Mouse (Mus musculus) liver, embryonic 16.5 days (tissue): ENCODE results near the gene Optn. TPM values are rescaled to one million over a fixed set of nuclear protein-coding genes. Genes with fewer than 3 reads are reported as not detected.
"Not testable (repeated sequence)": the region's sequence is repeated elsewhere in the genome, so short reads cannot be mapped to it uniquely, and the experiment has no call there.

ENCODE experiments used
- ATAC-seq: fragments of 200-750 bp; cut with Nextera tagmentation; 2 replicates; pipeline ENCODE4 v1.8.0; 2017; ENCODE audit warnings: low read depth, mild to moderate bottlenecking, moderate number of reproducible peaks, moderate library complexity
- H3K27ac ChIP-seq: fragments of 300-500 bp; sonication (generic); 2 replicates; pipeline ENCODE4 v1.5.1; 2014; ENCODE audit warnings: mild to moderate bottlenecking, low read length
- H3K27me3 ChIP-seq: fragments of 300-500 bp; sonication (generic); 2 replicates; pipeline ENCODE4 v1.6.1; 2014; ENCODE audit warnings: low read depth, low read length, mixed read lengths; ENCODE audit not compliant: control insufficient read depth, insufficient read depth
- H3K36me3 ChIP-seq: fragments of 300-500 bp; sonication (generic); 2 replicates; pipeline ENCODE4 v1.6.1; 2014; ENCODE audit warnings: mild to moderate bottlenecking; ENCODE audit not compliant: control insufficient read depth, insufficient read depth
- H3K4me1 ChIP-seq: fragments of 300-500 bp; sonication (generic); 2 replicates; pipeline ENCODE4 v1.6.1; 2014; ENCODE audit warnings: low read depth, low read length, mixed read lengths; ENCODE audit not compliant: control insufficient read depth
- H3K4me2 ChIP-seq: fragments of 300-500 bp; sonication (generic); 2 replicates; pipeline ENCODE4 v1.6.1; 2014; ENCODE audit warnings: low read depth, low read length, mixed read lengths
- H3K4me3 ChIP-seq: fragments of 300-500 bp; sonication (generic); 2 replicates; pipeline ENCODE4 v1.5.1; 2014; ENCODE audit warnings: low read depth, mild to moderate bottlenecking, low read length
- H3K9ac ChIP-seq: fragments of 300-500 bp; sonication (generic); 2 replicates; pipeline ENCODE4 v1.6.1; 2014; ENCODE audit warnings: low read depth, low read length
- H3K9me3 ChIP-seq: fragments of 300-500 bp; sonication (generic); replicated peaks from 2 replicates; pipeline ENCODE4 v1.6.1; 2016; ENCODE audit warnings: low read length; ENCODE audit not compliant: control insufficient read depth
- WGBS: fragments of 180-500 bp; shearing (Covaris S2); extraction: QIAGEN DNeasy Blood & Tissue Kit; methylation state at CpG from one replicate; pipeline ENCODE4 v1.1.7; 2014; ENCODE audit not compliant: insufficient replicate concordance; 5-methylcytosine and 5-hydroxymethylcytosine counted together
- polyA plus RNA-seq: library from polyadenylated mRNA; unstranded; fragments of >200 nt; fragmentation: Nextera tagmentation; extraction: Ambion mirVana; gene quantifications from 2 replicates; pipeline ENCODE4 v1.2.1, GENCODE M21; 2015

The Optn gene
- polyA plus RNA-seq, 1 experiment from 2014 or later: 22.3 TPM

DNA sequence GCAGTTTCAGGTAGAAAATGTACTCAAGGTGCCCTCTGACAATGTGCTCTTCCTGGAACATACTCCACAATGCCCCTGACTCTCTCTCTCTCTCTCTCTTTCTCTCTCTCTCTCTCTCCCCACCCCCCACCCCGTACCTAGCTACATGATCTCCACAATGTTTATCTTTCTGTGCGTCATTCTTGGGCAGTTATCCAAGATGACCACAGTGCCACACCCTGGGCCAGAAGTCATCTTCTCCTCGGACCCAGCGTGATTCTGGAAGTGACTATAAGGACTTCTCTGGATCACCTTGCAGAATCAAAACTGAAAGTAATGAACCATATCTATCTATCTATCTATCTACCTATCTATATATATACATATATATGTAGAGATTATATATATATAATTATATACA lies 4.1 kb upstream of the Optn start:
- 34% methylated on average over 4 of the region's 4 CpGs for WGBS
- Histone ChIP-seq H3K4me1 (peaks cover 8% of the 10 kb centered on the region), H3K27ac (no peak overlapping the region), H3K36me3 (no peaks in the 10 kb centered on the region), H3K9ac (no peak overlapping the region), H3K4me3 (no peak overlapping the region), H3K27me3 (no peaks in the 10 kb centered on the region), H3K9me3 (no peaks in the 10 kb centered on the region), H3K4me2 (no peak overlapping the region)
- no peak for ATAC-seq

DNA sequence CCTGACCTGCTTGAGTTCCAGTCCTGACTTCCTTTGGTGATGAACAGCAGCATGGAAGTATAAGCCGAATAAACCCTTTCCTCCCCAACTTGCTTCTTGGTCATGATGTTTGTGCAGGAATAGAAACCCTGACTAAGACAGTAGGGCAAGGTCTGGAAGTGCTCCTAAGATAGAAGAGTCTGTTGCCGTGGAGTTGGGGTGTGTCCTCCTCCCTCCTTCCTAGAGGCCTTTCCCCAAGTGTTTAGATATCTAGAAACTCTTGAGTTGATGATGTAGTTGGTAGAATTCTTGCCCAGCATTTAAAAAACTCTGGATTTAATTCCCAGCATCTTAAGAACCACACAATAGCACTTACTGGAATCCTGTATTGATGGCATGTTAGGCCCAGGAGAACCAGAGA lies 3.4 kb upstream of the Optn start:
- ATAC-seq, H3K9ac ChIP-seq, H3K4me2 ChIP-seq, H3K9me3 ChIP-seq, H3K27me3 ChIP-seq, H3K36me3 ChIP-seq, H3K4me1 ChIP-seq, H3K27ac ChIP-seq, H3K4me3 ChIP-seq: not testable (repeated sequence)
- 23% methylated on average over 1 of the region's 2 CpGs for WGBS

DNA sequence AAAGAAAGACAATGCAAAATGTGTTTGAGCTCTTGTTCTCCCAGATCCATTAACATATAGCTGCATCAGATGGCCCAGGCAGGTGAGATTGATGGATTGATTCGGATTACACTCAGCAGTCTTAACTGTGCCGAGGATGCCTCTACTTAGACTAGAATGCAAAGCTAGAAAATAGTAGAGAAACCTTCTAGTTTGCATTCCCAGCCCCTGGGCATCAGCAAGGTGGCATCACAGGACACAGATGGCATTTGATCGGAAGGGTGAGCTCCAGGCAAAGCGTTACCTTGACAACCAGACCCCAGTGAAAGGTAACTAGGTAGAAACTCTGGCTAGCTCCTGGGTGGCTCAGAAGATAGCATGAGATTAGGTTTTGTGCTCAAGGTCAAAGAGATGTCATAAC lies 396 bp upstream of the Optn start:
- no peaks in the 10 kb centered on the region for H3K36me3 ChIP-seq
- peak overlapping the region; percentile 92 for H3K4me3 ChIP-seq
- peak overlapping the region; percentile 86 for H3K4me2 ChIP-seq
- H3K9me3 ChIP-seq: no peaks in the 10 kb centered on the region
- 31% methylated on average over 4 of the region's 4 CpGs for WGBS
- H3K27me3 ChIP-seq: no peaks in the 10 kb centered on the region
- H3K9ac ChIP-seq: no peak overlapping the region; the same call in 1 of the 2 replicates
- no peak overlapping the region; the same call in 1 of the 2 replicates for H3K27ac ChIP-seq
- peaks cover 18% of the 10 kb centered on the region for H3K4me1 ChIP-seq
- ATAC-seq: peak; percentile 2; the same call in 1 of the 2 replicates

DNA sequence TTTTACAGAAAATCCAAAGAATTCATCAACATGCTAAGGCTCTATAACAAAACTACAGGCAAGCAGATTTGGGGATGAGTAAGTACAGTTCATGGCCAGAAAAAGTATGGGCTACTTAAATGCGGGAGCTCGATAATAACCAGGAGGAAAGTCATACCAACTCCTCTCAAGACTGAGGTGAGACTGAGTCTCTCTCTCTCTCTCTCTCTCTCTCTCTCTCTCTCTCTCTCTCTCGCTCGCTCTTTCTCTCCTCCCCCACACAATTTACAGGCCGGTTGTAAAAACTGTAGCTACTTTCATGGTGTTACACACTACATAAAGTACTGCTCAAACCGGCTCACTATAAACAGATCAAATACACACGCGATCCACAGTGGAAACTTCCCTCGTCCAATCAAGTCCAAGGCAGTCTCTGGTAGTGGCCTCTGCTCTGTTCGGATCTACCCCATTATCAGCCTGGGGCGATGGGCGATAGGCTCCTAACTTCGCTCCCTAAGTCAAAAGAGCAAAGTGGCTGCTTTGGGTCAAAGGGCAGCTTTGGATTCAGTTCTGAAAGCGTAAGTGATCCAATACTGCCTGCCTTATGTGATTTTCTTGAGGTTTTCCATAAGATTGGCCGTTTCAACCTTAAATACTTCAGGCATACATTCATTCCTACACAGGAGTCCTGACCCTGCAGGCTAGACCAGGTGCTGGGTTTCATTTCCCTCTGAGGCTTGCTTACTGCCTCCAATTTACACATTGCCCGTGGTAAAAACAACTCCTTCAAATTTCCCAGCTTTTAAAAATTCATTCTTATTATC lies 1.2 kb downstream of the Optn start:
- peak overlapping the region; percentile 85 for H3K27ac ChIP-seq
- H3K4me1 ChIP-seq: peaks cover 18% of the 10 kb centered on the region
- peak overlapping the region; percentile 92 for H3K9ac ChIP-seq
- ATAC-seq: peak; percentile 62
- H3K4me3 ChIP-seq: peak overlapping the region; percentile 92
- peak overlapping the region; percentile 86 for H3K4me2 ChIP-seq
- no peaks in the 10 kb centered on the region for H3K36me3 ChIP-seq
- no peaks in the 10 kb centered on the region for H3K27me3 ChIP-seq
- H3K9me3 ChIP-seq: no peaks in the 10 kb centered on the region
- WGBS: 24% methylated on average over 16 of the region's 16 CpGs

DNA sequence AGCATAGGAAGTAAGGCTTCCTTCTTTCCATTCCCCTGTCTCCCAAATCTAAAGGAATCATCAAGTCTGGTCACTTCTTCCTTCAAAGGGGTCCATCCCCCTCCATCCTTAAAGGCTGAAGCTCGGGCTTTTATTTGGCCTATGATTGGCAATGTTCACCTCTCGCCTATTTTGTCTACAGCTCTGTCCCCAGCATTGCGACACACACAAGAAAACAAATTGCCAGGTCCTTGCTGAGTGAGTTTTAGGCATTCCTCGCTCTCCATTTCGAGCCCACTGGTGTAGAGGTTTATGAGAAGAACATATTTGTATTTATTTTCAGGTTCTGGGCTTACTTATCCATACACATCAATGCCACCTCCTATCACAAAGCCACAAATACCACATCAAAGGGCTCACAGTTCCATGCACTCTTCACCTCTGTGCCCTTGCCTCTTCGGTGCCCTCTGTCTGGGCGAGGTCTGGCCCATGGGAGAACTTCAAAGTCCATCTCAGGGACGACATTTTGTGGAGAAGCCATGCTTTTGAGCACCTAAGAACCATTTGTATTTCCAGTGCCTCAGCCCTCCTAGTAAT lies 2.6 kb downstream of the Optn start:
- H3K4me2 ChIP-seq: peak overlapping the region; percentile 21
- H3K36me3 ChIP-seq: no peaks in the 10 kb centered on the region
- ATAC-seq: no peak
- peaks cover 16% of the 10 kb centered on the region for H3K4me1 ChIP-seq
- H3K27ac ChIP-seq: 0 out of 2 replicates have a peak overlapping the region, but pooled peaks have one; percentile 16
- 54% methylated on average over 8 of the region's 8 CpGs for WGBS
- H3K9ac ChIP-seq: no peak overlapping the region
- no peaks in the 10 kb centered on the region for H3K9me3 ChIP-seq
- H3K4me3 ChIP-seq: no peak overlapping the region
- no peaks in the 10 kb centered on the region for H3K27me3 ChIP-seq

DNA sequence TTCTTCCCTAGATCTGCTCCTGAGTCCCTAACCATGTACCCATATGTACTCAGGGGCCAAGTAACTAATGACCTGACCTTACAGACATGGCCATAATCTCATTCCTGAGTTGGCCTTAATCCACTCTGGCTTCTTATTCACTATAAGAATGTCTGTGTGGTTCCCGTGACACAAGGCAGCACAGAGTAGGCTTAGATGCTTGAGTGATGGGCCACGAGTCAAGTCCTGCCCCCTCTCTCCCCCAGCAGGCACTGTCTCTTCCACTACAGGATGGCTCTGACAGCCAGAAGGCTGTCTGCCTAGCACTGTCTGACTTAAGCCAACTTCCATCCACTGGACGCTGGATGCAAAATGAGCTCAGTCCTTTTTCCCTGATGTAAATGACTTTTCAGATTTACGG lies 3.9 kb downstream of the Optn start:
- no peaks in the 10 kb centered on the region for H3K9me3 ChIP-seq
- H3K36me3 ChIP-seq: no peaks in the 10 kb centered on the region
- peaks cover 16% of the 10 kb centered on the region for H3K4me1 ChIP-seq
- no peak overlapping the region for H3K4me2 ChIP-seq
- no peaks in the 10 kb centered on the region for H3K27me3 ChIP-seq
- H3K9ac ChIP-seq: no peak overlapping the region
- no peak for ATAC-seq
- no peak overlapping the region for H3K4me3 ChIP-seq
- no peak overlapping the region for H3K27ac ChIP-seq
- WGBS: 84% methylated on average over 4 of the region's 4 CpGs

DNA sequence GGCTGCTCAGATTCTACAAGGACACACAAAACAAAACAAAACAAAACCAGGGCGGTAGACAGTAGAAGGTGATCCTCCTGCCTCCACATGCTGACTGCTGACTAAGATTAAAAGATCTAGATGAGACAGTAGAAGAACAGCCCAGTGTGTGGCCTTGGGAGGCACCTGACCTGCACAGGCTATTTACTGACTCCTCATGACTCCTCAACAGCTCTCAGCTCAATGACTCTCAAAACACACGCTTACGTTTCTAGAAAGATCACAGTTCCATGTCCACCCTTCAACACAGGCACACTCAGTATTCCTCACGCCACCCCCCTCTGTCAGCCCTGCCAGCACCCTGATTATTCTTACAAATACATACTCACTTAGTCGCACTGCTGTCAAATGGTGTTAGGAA lies 5.4 kb downstream of the Optn start:
- WGBS: 63% methylated on average over 5 of the region's 5 CpGs
- Histone ChIP-seq H3K36me3 (no peaks in the 10 kb centered on the region; the same call in none of the 2 replicates), H3K27me3 (no peaks in the 10 kb centered on the region), H3K9me3 (no peaks in the 10 kb centered on the region), H3K9ac (no peak overlapping the region), H3K4me2 (no peak overlapping the region), H3K4me1 (peaks cover 11% of the 10 kb centered on the region), H3K4me3 (no peak overlapping the region), H3K27ac (no peak overlapping the region)
- no peak for ATAC-seq

DNA sequence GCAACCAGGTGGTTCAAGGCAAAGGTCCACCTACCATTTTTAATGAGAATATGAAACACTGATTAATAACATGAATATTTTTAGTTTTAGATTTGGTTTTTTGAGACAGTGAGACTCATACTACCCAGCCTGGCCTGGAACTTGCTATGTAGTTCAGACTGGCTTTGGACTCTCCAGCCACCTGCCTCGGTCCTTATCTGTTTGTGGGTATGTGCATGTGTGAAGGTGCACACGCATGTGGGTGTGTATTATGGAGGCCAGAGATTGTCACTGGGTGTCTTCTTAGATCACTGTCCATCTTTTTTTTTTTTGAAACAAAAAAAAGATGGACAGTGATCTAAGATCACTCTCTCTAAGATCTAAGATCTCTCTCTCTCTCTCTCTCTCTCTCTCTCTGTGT lies 13.3 kb downstream of the Optn start:
- WGBS: 32% methylated on average over 2 of the region's 2 CpGs
- H3K4me3 ChIP-seq: no peak overlapping the region
- ATAC-seq: peak; percentile 51; the same call in 1 of the 2 replicates
- H3K9ac ChIP-seq: no peak overlapping the region
- H3K9me3 ChIP-seq: no peaks in the 10 kb centered on the region
- no peak overlapping the region for H3K4me2 ChIP-seq
- H3K4me1 ChIP-seq: no peaks in the 10 kb centered on the region; the same call in none of the 2 replicates
- H3K36me3 ChIP-seq: peaks cover 8% of the 10 kb centered on the region
- H3K27ac ChIP-seq: no peak overlapping the region
- H3K27me3 ChIP-seq: no peaks in the 10 kb centered on the region

DNA sequence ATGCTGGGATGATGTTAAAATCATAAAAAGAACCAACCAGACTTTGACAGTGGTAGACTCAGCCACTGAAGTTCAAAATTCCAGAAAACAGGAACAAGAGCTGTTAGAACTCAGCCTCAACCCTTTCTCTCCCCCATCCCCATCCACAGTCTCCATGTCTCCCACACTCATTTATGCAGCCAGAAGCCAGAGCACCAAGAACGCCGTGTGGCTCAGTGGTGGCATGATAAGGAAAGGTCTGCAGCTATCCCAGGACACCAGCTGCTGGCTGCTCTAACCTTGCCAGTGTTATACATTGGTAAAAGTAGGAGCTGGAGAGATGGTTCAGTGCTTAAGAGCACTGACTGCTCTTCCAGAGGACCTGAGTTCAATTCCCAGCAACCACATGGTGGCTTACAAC lies 16.8 kb downstream of the Optn start:
- ATAC-seq: no peak
- Histone ChIP-seq H3K4me1 (peaks cover 29% of the 10 kb centered on the region), H3K36me3 (peaks cover 3% of the 10 kb centered on the region), H3K4me2 (no peak overlapping the region), H3K9me3 (no peaks in the 10 kb centered on the region), H3K27me3 (no peaks in the 10 kb centered on the region), H3K4me3 (no peak overlapping the region), H3K27ac (no peak overlapping the region), H3K9ac (no peak overlapping the region)
- 34% methylated on average over 2 of the region's 2 CpGs for WGBS
